Comparison of ENCODE assay signal across 8 mouse cellular contexts in genomic region chr5:106560631-106561498, GRCm38 (mm10). TPM values are rescaled to one million over a fixed set of nuclear protein-coding genes. Genes with fewer than 3 reads are reported as not detected.
DNase-seq lines count a peak whose midpoint lies in the region; ATAC-seq and TF ChIP-seq lines count a peak whose summit lies in the region.

No protein-coding gene starts in this region.

- H3K27ac ChIP-seq in lung, embryonic 14.5 days (ENCODE audit: low read depth): no peak overlapping the region
- H3K27ac ChIP-seq in heart, embryonic 16.5 days (ENCODE audit: low read length): no peak overlapping the region
- H3K27ac ChIP-seq in liver, embryonic 14.5 days: no peak overlapping the region

- H3K4me1 ChIP-seq in lung, embryonic 14.5 days (ENCODE audit: insufficient read depth): no peaks in the 10 kb centered on the region
- H3K4me1 ChIP-seq in heart, embryonic 16.5 days (ENCODE audit: control insufficient read depth, insufficient read depth, low read length): peaks cover 5% of the 10 kb centered on the region; the same call in 1 of the 2 replicates
- no peaks in the 10 kb centered on the region for H3K4me1 ChIP-seq in liver, embryonic 14.5 days (replicated peaks; ENCODE audit: control insufficient read depth in 2 of 2, insufficient read depth in 2 of 2, low read length in 1 of 2)

- WGBS in lung, embryonic 14.5 days: 3% methylated on average over 40 of the region's 40 CpGs
- 5% methylated on average over 40 of the region's 40 CpGs for WGBS in heart, embryonic 16.5 days
- 6% methylated on average over 37 of the region's 40 CpGs for WGBS in liver, embryonic 14.5 days (ENCODE audit: insufficient replicate concordance)

- peaks cover 84% of the 10 kb centered on the region for H3K27me3 ChIP-seq in lung, embryonic 14.5 days (ENCODE audit: insufficient read depth, low read length)
- H3K27me3 ChIP-seq in heart, embryonic 16.5 days (ENCODE audit: control insufficient read depth, insufficient read depth, low read length): peaks cover 70% of the 10 kb centered on the region
- H3K27me3 ChIP-seq in liver, embryonic 14.5 days (ENCODE audit: control insufficient read depth, insufficient read depth, low read length): peaks cover 52% of the 10 kb centered on the region

- H3K9ac ChIP-seq in lung, embryonic 14.5 days: no peak overlapping the region
- H3K9ac ChIP-seq in heart, embryonic 16.5 days (ENCODE audit: low read length): 0 out of 2 replicates have a peak overlapping the region, but pooled peaks have one; percentile 12
- H3K9ac ChIP-seq in liver, embryonic 14.5 days (replicated peaks): no peak overlapping the region

- TF ChIP-seq EP300 in liver, embryonic 14.5 days (IDR thresholded peaks at IDR 0.05; ENCODE audit: low read depth): no peak

- peak overlapping the region; percentile 42; the same call in 1 of the 2 replicates for H3K4me2 ChIP-seq in lung, embryonic 14.5 days
- peak overlapping the region; percentile 67 for H3K4me2 ChIP-seq in heart, embryonic 16.5 days (ENCODE audit: low read depth, low read length)
- H3K4me2 ChIP-seq in liver, embryonic 14.5 days (ENCODE audit: low read depth): peak overlapping the region; percentile 17; the same call in 1 of the 2 replicates

- peak; percentile 47; the same call in 1 of the 2 replicates for ATAC-seq in lung, embryonic 14.5 days (ENCODE audit: insufficient read depth)
- ATAC-seq in heart, embryonic 16.5 days (replicated peaks; ENCODE audit: extremely low read depth, insufficient read depth, low FRiP score): no peak
- ATAC-seq in liver, embryonic 14.5 days (ENCODE audit: insufficient read depth): no peak

- no peak for TF ChIP-seq CTCF in lung, embryonic 14.5 days (IDR thresholded peaks at IDR 0.05; ENCODE audit: low read depth)
- no peak for TF ChIP-seq CTCF in liver, embryonic 14.5 days (IDR thresholded peaks at IDR 0.05; ENCODE audit: low read depth)

- DNase-seq in lung, embryonic 14.5 days: peak; percentile 8
- no peak for DNase-seq in lung, postnatal 36 days
- peak; percentile 80 for DNase-seq in cerebellum, postnatal 10 days
- no peak for DNase-seq in liver, embryonic 14.5 days (ENCODE audit: low read depth in 3 of 3, low spot score in 3 of 3)
- peak; percentile 42 for DNase-seq in testis, postnatal 14 days (ENCODE audit: low spot score)
- no peak for DNase-seq in spleen, postnatal 36 days (ENCODE audit: low spot score in 2 of 2)
- no peak for DNase-seq in urinary bladder, postnatal 10 days (ENCODE audit: low spot score)

- no peaks in the 10 kb centered on the region for H3K9me3 ChIP-seq in lung, embryonic 14.5 days (ENCODE audit: low read depth, low read length)
- no peaks in the 10 kb centered on the region for H3K9me3 ChIP-seq in heart, embryonic 16.5 days (replicated peaks; ENCODE audit: control insufficient read depth, low read length)
- H3K9me3 ChIP-seq in liver, embryonic 14.5 days (ENCODE audit: control insufficient read depth, low read length): no peaks in the 10 kb centered on the region

- H3K36me3 ChIP-seq in lung, embryonic 14.5 days (ENCODE audit: insufficient read depth): no peaks in the 10 kb centered on the region
- H3K36me3 ChIP-seq in heart, embryonic 16.5 days (ENCODE audit: control insufficient read depth, insufficient read depth): no peaks in the 10 kb centered on the region
- no peaks in the 10 kb centered on the region for H3K36me3 ChIP-seq in liver, embryonic 14.5 days (replicated peaks; ENCODE audit: control insufficient read depth, insufficient read depth, low read depth)

- peak overlapping the region; percentile 20; the same call in 1 of the 2 replicates for H3K4me3 ChIP-seq in lung, embryonic 14.5 days (ENCODE audit: low read depth, low read length)
- peak overlapping the region; percentile 39 for H3K4me3 ChIP-seq in heart, embryonic 16.5 days (ENCODE audit: low read length)
- no peak overlapping the region for H3K4me3 ChIP-seq in liver, embryonic 14.5 days (ENCODE audit: insufficient read depth in 1 of 2, low read depth in 2 of 2, low read length in 2 of 2)

RNA-seq across cellular contexts. Expression of gene Gm17304, which starts 48.0 kb away (rescaled TPM):
- not detected in 2 replicates for polyA plus RNA-seq in lung, embryonic 14.5 days (2014; fragmentation: Nextera tagmentation; extraction: Ambion mirVana)
- not detected in 2 replicates for polyA plus RNA-seq in heart, embryonic 16.5 days (2015; fragmentation: Nextera tagmentation; extraction: Ambion mirVana)
- not detected in 2 replicates for polyA plus RNA-seq in liver, embryonic 14.5 days (2012; rRNA removed)
- not detected in 2 replicates for polyA plus RNA-seq in liver, embryonic 14.5 days (2014; fragmentation: Nextera tagmentation; extraction: Ambion mirVana)

Comparison
In these comparisons a context has a peak if more than half of its experiments do, and no peak if none do; other contexts are left out.
1. DNase-seq: peak in lung, embryonic 14.5 days (single experiment), cerebellum, postnatal 10 days (2 of 2) and testis, postnatal 14 days (single experiment); none in lung, postnatal 36 days (single experiment), liver, embryonic 14.5 days (0 of 3), spleen, postnatal 36 days (0 of 2) and urinary bladder, postnatal 10 days (single experiment).
2. H3K4me2 ChIP-seq: peak in every context shown above with its lines; median percentile 67 in heart, embryonic 16.5 days; 42 in lung, embryonic 14.5 days; 17 in liver, embryonic 14.5 days.
3. H3K4me3 ChIP-seq: peak in lung, embryonic 14.5 days (single experiment) and heart, embryonic 16.5 days (single experiment); none in liver, embryonic 14.5 days (0 of 2).